Mouse (Mus musculus): ENCODE measurements around the gene Ccdc158. TPM values are rescaled to one million over a fixed set of nuclear protein-coding genes. Genes with fewer than 3 reads are reported as not detected.

Gene Ccdc158
- polyA plus RNA-seq, 1 experiment = 0.09 TPM

GRCm38 (mm10) chr5:92714886-92715285 is 39.8 kb upstream of the Ccdc158 start:
- Histone ChIP-seq H3K27me3 (ENCODE audit: control insufficient read depth, insufficient read depth, low read length) (no peaks in the 10 kb centered on the region), H3K4me1 (replicated peaks; ENCODE audit: control insufficient read depth, insufficient read depth, low read length) (no peaks in the 10 kb centered on the region), H3K4me3 (ENCODE audit: control insufficient read depth, insufficient read depth, low read length) (no peak overlapping the region), H3K36me3 (ENCODE audit: control insufficient read depth, insufficient read depth, low read length) (no peaks in the 10 kb centered on the region), H3K27ac (ENCODE audit: control insufficient read depth, insufficient read depth, low read length) (no peak overlapping the region)
- 98% methylated on average over 2 of the region's 2 CpGs for WGBS
- no peak for TF ChIP-seq CTCF (IDR thresholded peaks at IDR 0.05; ENCODE audit: borderline replicate concordance, control insufficient read depth, extremely low read depth, insufficient read depth, low read length, poor library complexity)
- no peak for TF ChIP-seq POLR2A (IDR thresholded peaks at IDR 0.05; ENCODE audit: control insufficient read depth, extremely low read depth, insufficient read depth, low read length, poor library complexity)
- no peak for DNase-seq

- Histone ChIP-seq H3K4me1 (replicated peaks; ENCODE audit: control insufficient read depth, insufficient read depth, low read length) (no peaks in the 10 kb centered on the region), H3K27ac (ENCODE audit: control insufficient read depth, insufficient read depth, low read length) (no peak overlapping the region), H3K27me3 (ENCODE audit: control insufficient read depth, insufficient read depth, low read length) (no peaks in the 10 kb centered on the region), H3K4me3 (ENCODE audit: control insufficient read depth, insufficient read depth, low read length) (no peak overlapping the region), H3K36me3 (ENCODE audit: control insufficient read depth, insufficient read depth, low read length) (no peaks in the 10 kb centered on the region)
- TF ChIP-seq CTCF (IDR thresholded peaks at IDR 0.05; ENCODE audit: borderline replicate concordance, control insufficient read depth, extremely low read depth, insufficient read depth, low read length, poor library complexity) = no peak
- no peak for TF ChIP-seq POLR2A (IDR thresholded peaks at IDR 0.05; ENCODE audit: control insufficient read depth, extremely low read depth, insufficient read depth, low read length, poor library complexity)
- 87% methylated on average over 5 of the region's 5 CpGs for WGBS
- no peak for DNase-seq
These were observed 37.7 kb upstream of the Ccdc158 start for GRCm38 (mm10) chr5:92712621-92713395.

GRCm38 (mm10) chr5:92711666-92712290 is 36.7 kb upstream of the Ccdc158 start:
- Histone ChIP-seq H3K4me1 (replicated peaks; ENCODE audit: control insufficient read depth, insufficient read depth, low read length) (no peaks in the 10 kb centered on the region), H3K36me3 (ENCODE audit: control insufficient read depth, insufficient read depth, low read length) (no peaks in the 10 kb centered on the region), H3K4me3 (ENCODE audit: control insufficient read depth, insufficient read depth, low read length) (no peak overlapping the region), H3K27me3 (ENCODE audit: control insufficient read depth, insufficient read depth, low read length) (no peaks in the 10 kb centered on the region), H3K27ac (ENCODE audit: control insufficient read depth, insufficient read depth, low read length) (no peak overlapping the region)
- TF ChIP-seq POLR2A (IDR thresholded peaks at IDR 0.05; ENCODE audit: control insufficient read depth, extremely low read depth, insufficient read depth, low read length, poor library complexity) (no peak), CTCF (IDR thresholded peaks at IDR 0.05; ENCODE audit: borderline replicate concordance, control insufficient read depth, extremely low read depth, insufficient read depth, low read length, poor library complexity) (no peak)
- DNase-seq = no peak
- WGBS = 83% methylated on average over 5 of the region's 5 CpGs

- Histone ChIP-seq H3K27ac (ENCODE audit: control insufficient read depth, insufficient read depth, low read length) (no peak overlapping the region), H3K4me1 (replicated peaks; ENCODE audit: control insufficient read depth, insufficient read depth, low read length) (no peaks in the 10 kb centered on the region), H3K27me3 (ENCODE audit: control insufficient read depth, insufficient read depth, low read length) (no peaks in the 10 kb centered on the region), H3K4me3 (ENCODE audit: control insufficient read depth, insufficient read depth, low read length) (no peak overlapping the region), H3K36me3 (ENCODE audit: control insufficient read depth, insufficient read depth, low read length) (no peaks in the 10 kb centered on the region)
- 92% methylated on average over 8 of the region's 8 CpGs for WGBS
- TF ChIP-seq POLR2A (IDR thresholded peaks at IDR 0.05; ENCODE audit: control insufficient read depth, extremely low read depth, insufficient read depth, low read length, poor library complexity) = no peak
- no peak for TF ChIP-seq CTCF (IDR thresholded peaks at IDR 0.05; ENCODE audit: borderline replicate concordance, control insufficient read depth, extremely low read depth, insufficient read depth, low read length, poor library complexity)
- DNase-seq = no peak
These were observed 35.7 kb upstream of the Ccdc158 start for GRCm38 (mm10) chr5:92710779-92711178.

- TF ChIP-seq CTCF (IDR thresholded peaks at IDR 0.05; ENCODE audit: borderline replicate concordance, control insufficient read depth, extremely low read depth, insufficient read depth, low read length, poor library complexity) = no peak
- TF ChIP-seq POLR2A (IDR thresholded peaks at IDR 0.05; ENCODE audit: control insufficient read depth, extremely low read depth, insufficient read depth, low read length, poor library complexity) = no peak
- no peaks in the 10 kb centered on the region for H3K27me3 ChIP-seq (ENCODE audit: control insufficient read depth, insufficient read depth, low read length)
- DNase-seq = no peak
- 73% methylated on average over 7 of the region's 7 CpGs for WGBS
- H3K4me1 ChIP-seq (replicated peaks; ENCODE audit: control insufficient read depth, insufficient read depth, low read length) = no peaks in the 10 kb centered on the region
- H3K27ac ChIP-seq (ENCODE audit: control insufficient read depth, insufficient read depth, low read length) = no peak overlapping the region
- H3K4me3 ChIP-seq (ENCODE audit: control insufficient read depth, insufficient read depth, low read length) = no peak overlapping the region
- H3K36me3 ChIP-seq (ENCODE audit: control insufficient read depth, insufficient read depth, low read length) = no peaks in the 10 kb centered on the region
These were observed 32.9 kb upstream of the Ccdc158 start for GRCm38 (mm10) chr5:92707921-92708491.

GRCm38 (mm10) chr5:92703671-92704070 is 28.6 kb upstream of the Ccdc158 start:
- H3K4me1 ChIP-seq (replicated peaks; ENCODE audit: control insufficient read depth, insufficient read depth, low read length) = no peaks in the 10 kb centered on the region
- H3K36me3 ChIP-seq (ENCODE audit: control insufficient read depth, insufficient read depth, low read length) = no peaks in the 10 kb centered on the region
- H3K4me3 ChIP-seq (ENCODE audit: control insufficient read depth, insufficient read depth, low read length) = no peak overlapping the region
- no peaks in the 10 kb centered on the region; the same call in 1 of the 2 replicates for H3K27me3 ChIP-seq (ENCODE audit: control insufficient read depth, insufficient read depth, low read length)
- H3K27ac ChIP-seq (ENCODE audit: control insufficient read depth, insufficient read depth, low read length) = no peak overlapping the region
- DNase-seq = no peak
- WGBS = 90% methylated on average over 8 of the region's 8 CpGs
- no peak for TF ChIP-seq POLR2A (IDR thresholded peaks at IDR 0.05; ENCODE audit: control insufficient read depth, extremely low read depth, insufficient read depth, low read length, poor library complexity)
- no peak for TF ChIP-seq CTCF (IDR thresholded peaks at IDR 0.05; ENCODE audit: borderline replicate concordance, control insufficient read depth, extremely low read depth, insufficient read depth, low read length, poor library complexity)

All from thymus, adult 2 months (tissue).